Mouse (Mus musculus) thymus, postnatal 4 days (tissue): ENCODE results near the gene Slc22a17.

ENCODE experiments used
- DNase-seq: peaks from one replicate; pipeline ENCODE4 v3.0.0; 2021

Slc22a17 gene

GRCm38 (mm10) chr14:54894296-54895151 is 18.4 kb downstream of the Slc22a17 start:
- DNase-seq, result no peak

GRCm38 (mm10) chr14:54893651-54894181 is 19.2 kb downstream of the Slc22a17 start:
- peak; percentile 94 for DNase-seq

- no peak for DNase-seq
Measured at GRCm38 (mm10) chr14:54892200-54892599, 20.7 kb downstream of the Slc22a17 start, which contains the start of gene Pabpn1. Pabpn1 (plus strand) TSS chr14:54892500.

GRCm38 (mm10) chr14:54885309-54885708 is 27.6 kb downstream of the Slc22a17 start:
- DNase-seq, result no peak

GRCm38 (mm10) chr14:54884022-54884712 is 28.8 kb downstream of the Slc22a17 start:
- peak; percentile 27 for DNase-seq

- peak; percentile 56 for DNase-seq
Measured at GRCm38 (mm10) chr14:54883154-54884021, 29.5 kb downstream of the Slc22a17 start, which contains the start of the genes Bcl2l2 and Gm20521. Bcl2l2 (plus strand) TSS chr14:54883377. Gm20521 (plus strand) TSS chr14:54883441.

GRCm38 (mm10) chr14:54877048-54877715 is 35.8 kb downstream of the Slc22a17 start, which contains the start of gene Ppp1r3e:
Ppp1r3e (minus strand) TSS chr14:54877550.
- peak; percentile 74 for DNase-seq

- DNase-seq, result peak; percentile 86
Measured at GRCm38 (mm10) chr14:54876539-54877047, 36.3 kb downstream of the Slc22a17 start.

GRCm38 (mm10) chr14:54875844-54876538 is 36.9 kb downstream of the Slc22a17 start:
- DNase-seq, result no peak

- no peak for DNase-seq
Measured at GRCm38 (mm10) chr14:54874165-54874564, 38.8 kb downstream of the Slc22a17 start.

- DNase-seq, result no peak
Measured at GRCm38 (mm10) chr14:54870861-54871260, 42.1 kb downstream of the Slc22a17 start, which contains the start of gene Homez. Homez (minus strand) TSS chr14:54870961.

- no peak for DNase-seq
Measured at GRCm38 (mm10) chr14:54868026-54868425, 44.9 kb downstream of the Slc22a17 start.

GRCm38 (mm10) chr14:54866936-54867335 is 46.0 kb downstream of the Slc22a17 start:
- peak; percentile 78 for DNase-seq

- no peak for DNase-seq
Measured at GRCm38 (mm10) chr14:54866268-54866667, 46.7 kb downstream of the Slc22a17 start.

GRCm38 (mm10) chr14:54865626-54866025 is 47.3 kb downstream of the Slc22a17 start:
- DNase-seq, result no peak

- DNase-seq, result no peak
Measured at GRCm38 (mm10) chr14:54864313-54865036, 48.5 kb downstream of the Slc22a17 start.

- DNase-seq, result peak; percentile 86
Measured at GRCm38 (mm10) chr14:54863501-54864312, 49.2 kb downstream of the Slc22a17 start.

- DNase-seq, result peak; percentile 83
Measured at GRCm38 (mm10) chr14:54860511-54860910, 52.4 kb downstream of the Slc22a17 start.

- DNase-seq, result no peak
Measured at GRCm38 (mm10) chr14:54857891-54858290, 55.0 kb downstream of the Slc22a17 start.
